Mouse (Mus musculus) erythroblast, embryonic 14.5 days (primary cell): Measurements from ENCODE around the gene Sh3kbp1.

Experiments
- GATA1 ChIP-seq: IDR thresholded peaks from 2 replicates; pipeline ENCODE4 v1.6.1; 2012; ENCODE audit warnings: low read length, inconsistent platforms, mixed read lengths
- TAL1 ChIP-seq: IDR thresholded peaks from 3 replicates; pipeline ENCODE4 v1.6.1; 2012; ENCODE audit warnings: low read length, inconsistent platforms, mixed read lengths

DNA sequence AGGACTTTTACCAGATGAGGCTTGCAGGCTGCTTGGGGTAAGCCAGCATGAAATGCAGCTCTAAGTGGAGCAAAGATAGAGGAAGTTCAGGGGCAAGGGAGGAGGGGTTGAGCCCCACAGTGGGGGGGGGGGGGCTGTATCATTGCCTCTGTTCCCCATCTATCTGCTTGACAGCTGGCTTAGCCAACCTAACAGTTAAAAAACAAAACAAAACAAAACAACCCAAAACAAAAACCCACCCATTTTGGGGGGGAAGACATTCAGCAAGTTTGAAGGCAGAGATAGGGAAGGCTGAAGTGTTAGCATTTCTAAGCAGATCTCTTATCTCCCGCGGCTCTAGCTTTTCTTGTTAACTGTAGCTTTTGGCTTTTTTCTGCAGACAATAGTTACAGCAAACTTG lies 49.2 kb downstream of the Sh3kbp1 start:
- no peak for TF ChIP-seq TAL1
- TF ChIP-seq GATA1, result no peak
